Mouse (Mus musculus) gastrocnemius, postnatal 14 days (tissue): ENCODE measurements around the gene Inha. TPM values are rescaled to one million over a fixed set of nuclear protein-coding genes. Genes with fewer than 3 reads are reported as not detected.

ENCODE experiments used
- DNase-seq: peaks from one replicate; pipeline ENCODE4 v3.0.0; 2021; ENCODE audit warnings: mixed read lengths
- intact Hi-C: fragments of 180-260 bp; cut with DNase I; formaldehyde crosslinking; loops from one replicate; pipeline ENCODE4 v1.15.1; 2025; ENCODE audit warnings: low total_unique reads
- total RNA-seq, 2 experiments: library from RNA; stranded (reverse); gene quantifications; 2 replicates each; pipeline ENCODE4 v1.2.3; 2021

Gene Inha
- total RNA-seq, 2 experiments from 2014 or later = 6.5 to 7.7 TPM

DNA sequence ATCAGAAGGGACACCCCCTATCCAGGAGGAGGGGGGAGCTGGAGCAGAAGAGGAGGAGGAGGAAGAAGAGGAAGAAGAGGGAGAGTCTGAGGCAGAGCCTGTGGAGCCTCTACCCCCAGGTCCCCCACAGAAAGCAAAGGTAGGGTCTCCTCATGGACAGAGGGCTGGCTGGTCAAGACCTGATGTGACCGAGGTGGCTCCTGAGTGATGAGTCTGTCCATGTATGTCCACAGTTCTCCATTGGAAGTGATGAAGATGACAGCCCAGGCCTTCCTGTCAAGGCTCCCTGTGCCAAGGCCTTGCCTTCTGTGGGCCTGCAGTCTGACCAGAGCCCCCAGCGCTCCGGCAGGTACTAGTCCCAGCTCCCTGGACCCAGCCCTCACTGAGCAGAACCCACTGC is 41.2 kb downstream of the Inha start:
- intact Hi-C loops = no loop called here

DNA sequence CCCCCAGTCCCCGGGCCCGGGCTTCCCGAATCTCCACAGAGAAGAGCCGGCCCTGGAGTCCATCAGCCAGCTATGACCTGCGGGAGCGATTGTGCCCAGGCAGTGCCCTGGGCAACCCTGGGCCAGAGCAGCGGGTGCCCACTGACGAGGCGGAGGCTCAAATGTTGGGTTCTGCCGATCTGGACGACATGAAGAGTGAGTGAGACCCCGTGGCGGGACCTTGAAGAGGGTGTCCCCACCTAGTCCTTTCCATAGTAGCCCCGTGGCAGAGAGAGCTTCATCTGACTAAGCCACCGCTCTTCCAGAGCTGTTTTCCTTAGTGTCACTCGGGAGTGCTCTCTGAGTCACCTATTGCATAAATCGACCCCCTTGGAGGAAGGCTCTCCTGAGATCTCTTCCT is 42.0 kb downstream of the Inha start:
- intact Hi-C loops = no loop called here
- no peak for DNase-seq

More for the DNA sequence above, 41.2 kb downstream of the Inha start:
- no peak for DNase-seq

DNA sequence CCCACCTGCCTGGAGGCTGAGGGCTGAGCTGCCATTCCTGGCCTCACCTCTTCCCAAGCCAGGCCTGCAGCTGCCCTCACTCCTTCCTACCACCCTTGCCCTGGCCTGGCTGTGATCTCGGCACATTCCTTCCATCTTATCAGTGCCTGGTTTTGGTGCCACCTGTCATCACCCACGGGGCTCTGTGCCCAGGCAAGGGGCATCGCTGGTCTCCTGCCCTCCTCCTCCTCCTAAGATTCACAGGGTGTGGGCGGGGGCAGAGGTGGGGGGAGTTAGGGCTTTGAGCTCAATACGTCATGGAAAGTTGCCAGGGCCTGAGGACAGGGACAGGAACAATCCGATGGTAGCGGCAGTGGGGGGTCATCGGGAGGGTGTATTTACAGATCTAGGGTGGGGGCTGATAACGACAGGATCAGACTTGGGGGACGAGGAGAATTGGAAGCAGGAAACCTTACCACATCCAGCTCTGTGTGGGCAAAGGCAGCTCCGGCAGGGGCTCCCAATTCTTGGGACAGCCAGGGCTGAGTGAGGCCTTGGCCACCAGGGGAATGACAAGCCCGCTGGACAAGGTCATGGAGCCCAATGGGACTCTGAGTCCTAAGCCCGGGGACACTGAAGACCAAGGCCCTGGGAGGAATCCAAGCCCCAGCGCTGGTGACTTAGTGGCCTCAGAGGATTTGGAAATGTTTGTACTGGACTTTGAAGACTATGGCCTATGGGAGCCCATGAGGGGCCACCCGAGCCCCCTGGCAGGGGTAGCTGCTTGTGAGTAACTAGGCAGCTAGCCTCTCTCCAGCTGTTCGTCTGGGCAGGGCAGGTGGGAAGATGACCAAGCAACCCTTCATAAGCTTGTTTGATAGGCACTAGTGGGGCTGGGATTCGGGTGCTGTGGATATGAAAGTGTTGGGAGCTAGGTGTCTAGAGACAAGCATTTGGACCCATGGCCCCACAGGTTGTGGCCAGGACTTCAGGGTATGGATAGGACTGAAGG is 42.7 kb downstream of the Inha start:
- no peak for DNase-seq
- intact Hi-C loops = loop anchor here (10.0 kb wide), 1 partner anchor 215 kb away; no protein-coding TSS in a partner anchor

DNA sequence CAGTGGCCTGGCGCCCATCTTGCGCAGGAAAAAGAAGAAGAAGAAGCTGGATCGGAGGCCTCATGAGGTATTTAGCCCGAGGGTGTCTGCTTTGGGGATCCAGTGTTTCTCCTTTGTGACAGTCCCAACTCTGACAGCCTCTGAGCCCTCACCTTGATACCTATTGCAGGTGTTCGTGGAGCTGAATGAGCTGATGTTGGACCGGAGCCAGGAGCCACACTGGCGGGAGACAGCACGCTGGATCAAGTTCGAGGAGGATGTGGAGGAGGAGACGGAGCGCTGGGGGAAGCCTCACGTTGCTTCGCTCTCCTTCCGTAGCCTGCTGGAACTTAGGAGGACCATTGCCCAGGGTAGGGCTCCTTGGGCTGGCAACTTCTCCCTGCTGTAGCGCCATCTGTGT is 43.7 kb downstream of the Inha start:
- DNase-seq = no peak
- intact Hi-C loops = loop anchor here (10.0 kb wide), 1 partner anchor 216 kb away; no protein-coding TSS in a partner anchor

DNA sequence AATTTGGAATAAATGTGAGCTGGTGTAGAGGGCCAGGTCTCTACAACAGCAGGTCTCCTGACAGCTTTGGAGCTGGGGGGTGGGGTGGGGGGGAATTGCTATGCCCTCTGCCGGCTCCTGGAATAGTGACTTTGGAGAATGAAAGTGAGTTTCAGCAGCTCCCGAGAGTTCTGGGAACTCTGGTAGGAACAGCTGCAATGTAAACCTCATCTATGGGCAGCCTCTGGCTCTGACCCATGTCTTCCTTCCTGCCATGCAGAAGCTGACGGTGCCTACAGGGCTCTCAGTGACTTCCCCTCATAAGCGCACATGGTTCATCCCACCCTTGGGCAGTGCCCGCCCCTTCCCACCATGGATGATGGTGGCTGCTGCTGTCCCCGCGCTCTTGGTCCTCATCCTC is 48.8 kb downstream of the Inha start:
- no peak for DNase-seq
- intact Hi-C loops = loop anchor here (5.0 to 10.0 kb wide), 2 partner anchors 68 to 221 kb away; no protein-coding TSS in a partner anchor

DNA sequence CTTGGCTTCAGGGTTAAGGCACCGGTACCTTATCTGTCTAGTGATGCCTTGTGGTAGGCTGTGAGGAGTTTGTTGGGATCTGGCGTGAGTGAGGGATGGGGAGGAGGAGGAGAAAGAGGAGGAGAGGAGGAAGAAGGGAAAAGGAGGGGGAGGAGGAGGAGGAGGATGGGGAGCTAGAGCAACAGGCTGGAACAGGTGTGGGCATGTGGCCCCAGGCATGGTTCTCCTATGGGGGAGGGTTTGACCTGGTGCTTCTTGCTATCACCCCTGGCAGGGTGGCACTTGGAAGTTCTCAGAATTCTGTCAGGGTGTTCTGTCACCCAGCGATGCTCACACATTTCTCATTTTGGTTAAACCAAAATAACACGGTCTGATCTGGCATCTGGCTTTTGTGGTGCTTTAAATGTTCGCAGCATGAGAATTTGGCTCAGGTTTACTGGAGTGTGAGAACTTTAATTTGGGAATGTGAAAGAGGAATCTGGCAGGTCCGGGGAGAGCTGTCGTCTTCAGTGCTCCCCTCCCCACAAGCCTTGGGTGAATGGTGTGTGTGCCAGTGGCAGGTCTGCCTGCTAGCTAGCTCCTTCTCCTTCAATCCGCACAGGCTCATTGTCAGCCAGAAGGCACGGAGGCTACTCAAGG is 49.4 kb downstream of the Inha start:
- intact Hi-C loops = loop anchor here (5.0 to 10.0 kb wide), 2 partner anchors 69 to 221 kb away; no protein-coding TSS in a partner anchor
- DNase-seq = no peak

DNA sequence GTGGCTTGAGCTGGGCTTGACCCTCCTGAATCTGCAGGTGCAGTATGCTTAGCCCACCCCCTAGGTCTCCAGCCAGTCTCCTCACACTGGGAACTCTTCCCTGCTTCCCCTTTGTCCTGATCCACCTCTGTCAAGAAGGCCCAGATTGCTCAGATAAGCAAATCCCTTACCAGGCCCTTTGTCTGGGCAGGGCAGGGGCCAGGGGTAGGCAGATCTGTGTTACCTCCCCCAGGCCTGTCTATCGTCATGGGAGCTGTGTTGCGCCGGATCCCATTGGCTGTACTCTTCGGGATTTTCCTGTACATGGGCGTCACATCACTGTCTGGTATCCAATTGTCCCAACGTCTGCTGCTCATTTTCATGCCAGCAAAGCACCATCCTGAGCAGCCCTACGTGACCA is 50.2 kb downstream of the Inha start:
- intact Hi-C loops = loop anchor here (5.0 to 10.0 kb wide), 2 partner anchors 70 to 222 kb away; no protein-coding TSS in a partner anchor
- DNase-seq = no peak

DNA sequence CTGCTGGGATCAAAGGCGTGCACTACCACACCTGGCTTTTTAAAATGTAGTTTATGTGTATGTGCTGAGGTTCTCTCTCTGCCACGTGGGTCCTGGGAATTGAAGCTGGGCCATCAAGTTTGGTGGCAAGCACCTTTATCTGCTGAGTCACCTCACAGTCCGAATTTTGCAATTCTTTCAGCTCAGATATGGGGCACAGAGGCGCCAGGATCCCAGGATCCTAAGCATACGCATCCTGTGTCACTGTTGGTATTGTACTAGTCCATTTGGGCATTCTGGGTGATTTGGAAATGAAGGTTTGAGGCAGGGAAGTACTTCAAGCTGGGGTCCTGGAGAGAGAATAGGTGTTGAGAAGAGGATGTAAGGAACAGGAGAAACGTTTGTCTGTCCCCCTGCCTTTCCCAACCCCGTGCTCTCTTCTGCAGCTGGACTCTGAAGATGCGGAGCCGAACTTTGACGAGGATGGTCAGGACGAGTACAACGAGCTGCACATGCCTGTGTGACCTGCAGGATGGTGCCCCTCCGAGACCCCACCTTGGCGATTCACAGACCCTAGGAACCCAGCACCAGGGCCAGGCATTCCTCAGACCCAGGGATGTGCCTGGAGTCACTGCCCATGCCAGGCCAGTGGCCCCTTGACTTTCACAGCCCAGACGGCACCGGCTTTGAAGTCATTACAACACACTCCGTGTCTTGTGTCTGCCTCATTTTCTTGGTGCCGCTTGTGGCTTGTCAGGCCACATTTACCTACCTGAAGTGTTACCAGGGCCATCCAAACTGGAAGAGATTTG is 51.7 kb downstream of the Inha start:
- intact Hi-C loops = loop anchor here (5.0 to 10.0 kb wide), 2 partner anchors 71 to 224 kb away; no protein-coding TSS in a partner anchor
- no peak for DNase-seq

DNA sequence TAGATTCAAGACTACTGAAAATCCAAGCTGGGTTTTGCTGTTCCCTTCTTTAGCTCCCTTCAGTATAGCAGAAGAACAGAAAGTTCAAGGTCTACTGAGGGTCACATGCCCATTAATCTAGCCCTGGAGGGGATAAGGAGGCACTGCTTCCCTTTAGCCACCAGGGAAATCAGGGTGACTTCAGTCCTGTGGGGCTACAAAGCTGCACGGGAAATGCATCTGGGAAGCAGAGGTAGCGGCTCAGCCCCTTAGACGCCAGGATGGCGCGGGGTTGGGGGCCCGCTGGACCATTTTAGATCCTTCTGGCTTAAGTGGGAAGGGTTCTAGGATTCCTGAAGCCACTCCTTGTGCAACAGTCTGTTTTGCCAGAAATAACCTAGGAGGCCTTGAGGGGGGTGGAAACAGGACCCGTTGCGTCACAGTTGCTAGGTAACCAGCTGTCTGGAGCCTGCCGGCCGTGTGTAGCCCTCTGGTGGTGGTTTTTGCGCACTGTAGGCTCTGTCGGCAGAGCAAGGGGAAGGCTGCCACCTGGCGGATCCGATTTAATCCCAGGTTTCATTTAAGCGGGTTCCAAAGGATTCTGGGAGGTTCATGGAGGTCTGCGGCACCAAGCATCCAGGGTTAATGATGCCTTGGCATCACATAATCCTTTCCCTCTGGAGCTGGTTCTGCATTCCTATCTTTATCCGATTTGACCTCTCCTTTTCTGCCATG is 52.5 kb downstream of the Inha start:
- intact Hi-C loops = loop anchor here (5.0 to 10.0 kb wide), 2 partner anchors 72 to 225 kb away; no protein-coding TSS in a partner anchor
- peak; percentile 92 for DNase-seq

Other genes with a start within 250 kb of the Inha start
- gene Ptprn, start 242.6 kb upstream of the Inha start, total RNA-seq = under 1 TPM; 0.08 to 0.13 TPM
- gene Resp18, start 228.7 kb upstream of the Inha start, total RNA-seq = not detected
- 10 to 100 TPM; 52.7 to 54.6 TPM for gene Dnpep, start 189.1 kb upstream of the Inha start, total RNA-seq
- gene Des, start 146.7 kb upstream of the Inha start, total RNA-seq = 1,000 to 10,000 TPM; 1,553 to 1,562 TPM
- 100 to 1,000 TPM; 167 to 173 TPM for gene Speg, start 131.8 kb upstream of the Inha start, total RNA-seq
- gene Gmppa, start 71.1 kb upstream of the Inha start, total RNA-seq = 10 to 100 TPM; 34.5 to 38.7 TPM
- gene Asic4, start 56.6 kb upstream of the Inha start, total RNA-seq = not detected
- gene Chpf, start 27.8 kb upstream of the Inha start, total RNA-seq = 10 to 100 TPM; 14.9 to 20.7 TPM
- gene Tmem198, start 27.5 kb upstream of the Inha start, total RNA-seq = under 1 TPM; 0.09 to 0.25 TPM
- 10 to 100 TPM; 65.6 to 69.5 TPM for gene Obsl1, start 625 bp upstream of the Inha start, total RNA-seq
- 1 to 10 TPM; 5.5 to 6.3 TPM for gene Stk11ip, start 14.5 kb downstream of the Inha start, total RNA-seq
- gene Slc4a3, start 39.2 kb downstream of the Inha start, total RNA-seq = 1 to 10 TPM; 5.2 to 6.2 TPM